Mouse (Mus musculus) cortical plate, adult 2 months (tissue): Measurements from ENCODE around the gene Fam50b.

ENCODE experiments used
- CTCF ChIP-seq: fragments of 200-500 bp; IDR thresholded peaks from 2 replicates; pipeline ENCODE4 v1.5.1; 2011; ENCODE audit warnings: mild to moderate bottlenecking, control low read depth, low read length; ENCODE audit not compliant: insufficient read depth; ENCODE audit errors: extremely low read depth
- POLR2A ChIP-seq: fragments of 200-500 bp; IDR thresholded peaks from 2 replicates; pipeline ENCODE4 v1.6.1; 2011; ENCODE audit warnings: mild to moderate bottlenecking, low read length, control low read depth; ENCODE audit not compliant: insufficient read depth; ENCODE audit errors: extremely low read depth

DNA sequence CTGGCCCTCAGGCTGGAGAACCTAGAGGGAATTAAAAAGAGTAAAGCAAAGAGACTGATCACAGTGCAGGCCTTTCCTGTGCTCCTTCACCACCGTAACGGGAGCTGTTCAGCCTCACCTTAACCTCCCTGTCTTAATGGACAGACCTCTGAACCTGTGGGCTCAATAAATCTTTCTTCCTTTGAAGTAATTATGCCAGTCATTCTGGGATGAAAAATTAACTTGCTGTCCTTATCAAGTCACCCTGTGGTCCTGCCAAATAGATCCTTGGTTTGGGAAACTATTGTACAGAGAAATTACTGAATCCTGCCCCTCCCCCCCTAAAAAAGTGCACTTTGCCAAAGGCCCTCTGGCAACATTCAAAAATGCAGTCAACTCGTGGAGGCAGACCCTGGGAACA is 4.4 kb downstream of the Fam50b start:
- TF ChIP-seq CTCF (no peak), POLR2A (no peak)
